Mouse (Mus musculus) skeletal muscle tissue, adult 2 months (tissue): ENCODE measurements around the gene Exoc8.
A peak's percentile ranks its signal among the peaks of the same experiment; 100 is the strongest.

Experiments used
- DNase-seq: peaks from one replicate; pipeline ENCODE4 v3.0.0-alpha.2; 2012; ENCODE audit warnings: low read depth, low spot score

Gene Exoc8

DNA sequence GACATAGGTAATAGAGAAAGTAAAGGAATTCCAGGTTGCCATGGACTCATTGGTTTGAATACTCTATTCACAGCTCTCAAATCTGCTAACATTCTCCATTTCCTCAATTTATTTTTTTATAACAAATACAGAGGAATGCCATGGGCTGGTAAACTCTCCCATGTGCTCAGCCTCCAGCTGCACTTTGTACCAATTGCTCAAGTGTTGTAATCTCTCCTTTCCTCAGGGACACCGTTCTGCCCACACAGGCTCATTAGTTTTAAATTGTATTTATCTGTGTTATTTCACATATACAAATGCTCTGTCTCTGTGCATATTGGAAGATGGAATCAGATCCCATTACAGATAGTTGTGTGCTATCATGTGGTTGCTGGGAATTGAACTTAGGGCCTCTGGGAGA is 44.0 kb downstream of the Exoc8 start:
- DNase-seq, result no peak

DNA sequence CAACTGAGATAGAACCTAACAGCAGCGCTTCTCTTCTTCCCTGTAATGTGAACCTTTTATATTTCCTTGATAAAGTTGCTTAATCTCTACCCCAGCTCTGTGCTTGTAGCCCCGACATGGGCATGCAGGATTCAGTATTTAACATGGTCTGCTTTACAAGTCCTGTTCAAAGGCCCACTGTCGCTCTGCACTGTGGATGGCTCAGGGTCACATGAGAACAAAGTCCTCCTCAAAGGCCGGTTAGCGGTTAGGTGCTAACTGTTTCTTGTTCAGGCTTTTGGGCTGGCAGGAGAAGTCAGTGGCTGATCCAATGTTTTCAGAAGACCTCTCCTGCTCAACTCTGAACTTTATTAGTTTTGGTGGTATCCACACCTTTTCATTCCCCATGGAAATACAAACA is 51.9 kb downstream of the Exoc8 start:
- no peak for DNase-seq

- DNase-seq, result peak; percentile 49
Measured at GRCm38 (mm10) chr8:124845131-124845530, 52.4 kb downstream of the Exoc8 start.
